Mouse (Mus musculus) ZHBTc4 (cell line): Measurements from ENCODE around the gene Cnot3.

Experiments
- DNase-seq: peaks from one replicate; pipeline ENCODE4 v3.0.0-alpha.2; 2011; ENCODE audit warnings: low read depth, low spot score

Cnot3 gene

GRCm38 (mm10) chr7:3646641-3647040 lies 1.6 kb downstream of the Cnot3 start:
- no peak for DNase-seq

- no peak for DNase-seq
Observed at GRCm38 (mm10) chr7:3656966-3657365, 11.9 kb downstream of the Cnot3 start.

- no peak for DNase-seq
Observed at GRCm38 (mm10) chr7:3658578-3658977, 13.5 kb downstream of the Cnot3 start.

GRCm38 (mm10) chr7:3664524-3665214 lies 19.6 kb downstream of the Cnot3 start:
- no peak for DNase-seq

GRCm38 (mm10) chr7:3665215-3666114 lies 20.4 kb downstream of the Cnot3 start, which contains the start of gene Leng1:
Leng1 (minus strand) TSS chr7:3665840.
- peak; percentile 99 for DNase-seq

GRCm38 (mm10) chr7:3666921-3667391 lies 21.9 kb downstream of the Cnot3 start:
- peak; percentile 80 for DNase-seq

- DNase-seq = peak; percentile 90
Observed at GRCm38 (mm10) chr7:3674507-3675227, 29.6 kb downstream of the Cnot3 start.

GRCm38 (mm10) chr7:3675228-3675548 lies 30.1 kb downstream of the Cnot3 start:
- no peak for DNase-seq

- no peak for DNase-seq
Observed at GRCm38 (mm10) chr7:3676371-3676770, 31.3 kb downstream of the Cnot3 start.

GRCm38 (mm10) chr7:3677342-3677741 lies 32.3 kb downstream of the Cnot3 start, which contains the start of gene Tmc4:
Tmc4 (minus strand) TSS chr7:3677553.
- DNase-seq = peak; percentile 35

GRCm38 (mm10) chr7:3683908-3684550 lies 39.0 kb downstream of the Cnot3 start:
- DNase-seq = no peak

GRCm38 (mm10) chr7:3684698-3685097 lies 39.6 kb downstream of the Cnot3 start:
- DNase-seq = no peak

- DNase-seq = no peak
Observed at GRCm38 (mm10) chr7:3685400-3686187, 40.5 kb downstream of the Cnot3 start.

GRCm38 (mm10) chr7:3691919-3692318 lies 46.9 kb downstream of the Cnot3 start:
- no peak for DNase-seq

- DNase-seq = no peak
Observed at GRCm38 (mm10) chr7:3692382-3692986, 47.4 kb downstream of the Cnot3 start, which contains the start of gene Tsen34. Tsen34 (plus strand) TSS chr7:3692863.

- peak; percentile 98 for DNase-seq
Observed at GRCm38 (mm10) chr7:3692987-3693808, 48.1 kb downstream of the Cnot3 start, which contains the start of gene Mboat7. Mboat7 (minus strand) TSS chr7:3693523.

- no peak for DNase-seq
Observed at GRCm38 (mm10) chr7:3693809-3694075, 48.7 kb downstream of the Cnot3 start.

GRCm38 (mm10) chr7:3694076-3694948 lies 49.2 kb downstream of the Cnot3 start:
- DNase-seq = peak; percentile 95
